Comparison of ENCODE assay signal across 13 mouse cellular contexts in the genomic region with DNA sequence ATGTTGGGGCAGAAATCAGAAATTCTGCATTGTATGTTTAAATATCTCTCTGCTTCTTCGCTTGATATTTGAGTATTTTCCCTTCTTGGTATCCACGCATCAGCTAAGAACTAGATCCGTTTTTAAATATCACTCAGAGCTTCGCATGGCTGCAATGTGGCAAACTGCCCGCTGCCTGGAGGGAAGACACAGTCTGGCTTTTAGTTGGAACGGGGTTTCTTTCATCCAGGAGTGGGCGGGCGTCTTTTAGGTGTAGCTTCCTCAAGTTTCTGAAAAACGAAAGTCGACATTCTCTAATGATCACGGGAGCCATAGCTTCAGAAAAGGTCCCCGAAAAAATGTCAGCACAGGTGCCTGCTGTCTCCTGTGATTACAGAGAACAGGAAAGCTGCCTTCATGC. TPM values are rescaled to one million over a fixed set of nuclear protein-coding genes. Genes with fewer than 3 reads are reported as not detected.
DNase-seq lines count a peak whose midpoint lies in the region; ATAC-seq and TF ChIP-seq lines count a peak whose summit lies in the region.
"Had no signal": no experiment of that assay in that cellular context is flagged by ENCODE, and none has a peak within 500 bp of the region (broad histone marks: within the 10 kb centered on the region; RNA-seq: fewer than 3 reads in every experiment).

No protein-coding gene starts in this region.

- intact Hi-C loops in heart, postnatal 10 days (cut with DNase I) = no loop called here

- H3K4me3 ChIP-seq in hindbrain, postnatal 0 days (ENCODE audit: low read length) = no peak overlapping the region
- no peak overlapping the region for H3K4me3 ChIP-seq in hindbrain, embryonic 13.5 days
- H3K4me3 ChIP-seq in embryonic facial prominence, embryonic 15.5 days (replicated peaks) = peak overlapping the region; percentile 23
- H3K4me3 ChIP-seq: limb, embryonic 15.5 days; megakaryocyte, embryonic 14.5 days had no signal

- no peak for TF ChIP-seq CTCF in hindbrain, postnatal 0 days (IDR thresholded peaks at IDR 0.05; ENCODE audit: low read depth)

- WGBS in hindbrain, postnatal 0 days = 60% methylated on average over 12 of the region's 12 CpGs
- 74% methylated on average over 12 of the region's 12 CpGs for WGBS in hindbrain, embryonic 13.5 days
- 33% methylated on average over 12 of the region's 12 CpGs for WGBS in embryonic facial prominence, embryonic 15.5 days

- DNase-seq in hindbrain, postnatal 0 days (ENCODE audit: low spot score) = peak; percentile 31
- DNase-seq in heart, postnatal 10 days = peak; percentile 37 to 45
- peak; percentile 50 for DNase-seq in right cerebral cortex, postnatal 14 days
- DNase-seq in thymus, adult 18-20 months = no peak
- DNase-seq in adrenal gland, postnatal 36 days = no peak
- no peak for DNase-seq in c-Kit-positive CD71-positive TER-119-positive erythroid progenitor cells, embryonic 14.5 days (ENCODE audit: low spot score)
- DNase-seq: forebrain, postnatal 0 days had no signal

- no peaks in the 10 kb centered on the region for H3K4me1 ChIP-seq in hindbrain, postnatal 0 days (ENCODE audit: insufficient read depth, low read length)
- H3K4me1 ChIP-seq in hindbrain, embryonic 13.5 days (replicated peaks) = no peaks in the 10 kb centered on the region
- H3K4me1 ChIP-seq in embryonic facial prominence, embryonic 15.5 days = no peaks in the 10 kb centered on the region
- H3K4me1 ChIP-seq: limb, embryonic 15.5 days; megakaryocyte, embryonic 14.5 days had no signal

- H3K36me3 ChIP-seq in hindbrain, postnatal 0 days (ENCODE audit: insufficient read depth, low read length) = no peaks in the 10 kb centered on the region
- no peaks in the 10 kb centered on the region for H3K36me3 ChIP-seq in hindbrain, embryonic 13.5 days
- no peaks in the 10 kb centered on the region for H3K36me3 ChIP-seq in embryonic facial prominence, embryonic 15.5 days
- H3K36me3 ChIP-seq: limb, embryonic 15.5 days had no signal

- ATAC-seq in hindbrain, postnatal 0 days = no peak
- no peak for ATAC-seq in hindbrain, embryonic 13.5 days (ENCODE audit: low FRiP score)
- no peak for ATAC-seq in embryonic facial prominence, embryonic 15.5 days (ENCODE audit: insufficient number of reproducible peaks, low FRiP score, low TSS enrichment, low read depth)
- ATAC-seq: forebrain, postnatal 0 days; intestine, embryonic 16.5 days had no signal

- H3K9ac ChIP-seq in hindbrain, postnatal 0 days (replicated peaks; ENCODE audit: low read length) = no peak overlapping the region
- H3K9ac ChIP-seq in hindbrain, embryonic 13.5 days = no peak overlapping the region
- no peak overlapping the region for H3K9ac ChIP-seq in embryonic facial prominence, embryonic 15.5 days
- H3K9ac ChIP-seq: forebrain, postnatal 0 days; limb, embryonic 15.5 days had no signal

- no peak overlapping the region for H3K27ac ChIP-seq in hindbrain, postnatal 0 days
- no peak overlapping the region for H3K27ac ChIP-seq in hindbrain, embryonic 13.5 days
- H3K27ac ChIP-seq in embryonic facial prominence, embryonic 15.5 days (replicated peaks) = no peak overlapping the region
- H3K27ac ChIP-seq: limb, embryonic 15.5 days had no signal

- H3K27me3 ChIP-seq in hindbrain, postnatal 0 days (ENCODE audit: insufficient read depth, low read length) = no peaks in the 10 kb centered on the region
- no peaks in the 10 kb centered on the region for H3K27me3 ChIP-seq in hindbrain, embryonic 13.5 days
- H3K27me3 ChIP-seq in embryonic facial prominence, embryonic 15.5 days = no peaks in the 10 kb centered on the region
- H3K27me3 ChIP-seq: limb, embryonic 15.5 days; megakaryocyte, embryonic 14.5 days had no signal

- H3K4me2 ChIP-seq in hindbrain, postnatal 0 days (ENCODE audit: low read depth, low read length) = peak overlapping the region; percentile 13; the same call in 1 of the 2 replicates
- H3K4me2 ChIP-seq in hindbrain, embryonic 13.5 days = no peak overlapping the region
- peak overlapping the region; percentile 36 for H3K4me2 ChIP-seq in embryonic facial prominence, embryonic 15.5 days (replicated peaks)
- H3K4me2 ChIP-seq: limb, embryonic 15.5 days had no signal

- no peaks in the 10 kb centered on the region for H3K9me3 ChIP-seq in hindbrain, postnatal 0 days (ENCODE audit: low read length)
- no peaks in the 10 kb centered on the region for H3K9me3 ChIP-seq in hindbrain, embryonic 13.5 days
- no peaks in the 10 kb centered on the region for H3K9me3 ChIP-seq in embryonic facial prominence, embryonic 15.5 days (replicated peaks)
- H3K9me3 ChIP-seq: limb, embryonic 15.5 days; megakaryocyte, embryonic 14.5 days had no signal

RNA-seq across cellular contexts. Expression of gene Xirp2, which starts 1.4 kb away (rescaled TPM):
- 0.04 TPM in 1 of 2 replicates, not detected in the other for total RNA-seq in hindbrain, postnatal 0 days (2014; rRNA removed)
- not detected in 2 replicates for polyA plus RNA-seq in hindbrain, postnatal 0 days (2015; fragmentation: Nextera tagmentation; extraction: Ambion mirVana)
- polyA plus RNA-seq in hindbrain, embryonic 13.5 days (2015; fragmentation: Nextera tagmentation; extraction: Ambion mirVana) = not detected in 2 replicates
- 0.01 and 0.09 TPM in 2 replicates for polyA plus RNA-seq in embryonic facial prominence, embryonic 15.5 days (2015; fragmentation: Nextera tagmentation; extraction: Ambion mirVana)
- 100 to 1,000 TPM in 1 of 2 experiments, 10 to 100 TPM in 1; 92.2 to 142 TPM for total RNA-seq in heart, postnatal 10 days (2021)
- total RNA-seq in adrenal gland, postnatal 36 days (2021) = under 1 TPM in 1 of 2 experiments, not detected in 1; 0.10 TPM
- total RNA-seq: forebrain, postnatal 0 days had no signal
- polyA plus RNA-seq: forebrain, postnatal 0 days; intestine, embryonic 16.5 days had no signal

RNA-seq across cellular contexts. Expression of gene Gm26727, which starts 14.2 kb away (rescaled TPM):
- total RNA-seq in hindbrain, postnatal 0 days (2014; rRNA removed) = not detected in 2 replicates
- polyA plus RNA-seq in hindbrain, postnatal 0 days (2015; fragmentation: Nextera tagmentation; extraction: Ambion mirVana) = not detected in 2 replicates
- polyA plus RNA-seq in hindbrain, embryonic 13.5 days (2015; fragmentation: Nextera tagmentation; extraction: Ambion mirVana) = not detected in 2 replicates
- not detected in 2 replicates for polyA plus RNA-seq in embryonic facial prominence, embryonic 15.5 days (2015; fragmentation: Nextera tagmentation; extraction: Ambion mirVana)
- total RNA-seq in heart, postnatal 10 days (2021) = not detected
- not detected for total RNA-seq in adrenal gland, postnatal 36 days (2021)
- total RNA-seq: ES-E14; forebrain, postnatal 0 days had no signal
- polyA plus RNA-seq: forebrain, postnatal 0 days; intestine, embryonic 16.5 days; limb, embryonic 15.5 days had no signal

RNA-seq across cellular contexts. Expression of gene Gm21830, which starts 33.7 kb away (rescaled TPM):
- total RNA-seq in hindbrain, postnatal 0 days (2014; rRNA removed) = not detected in 2 replicates
- not detected in 2 replicates for polyA plus RNA-seq in hindbrain, postnatal 0 days (2015; fragmentation: Nextera tagmentation; extraction: Ambion mirVana)
- polyA plus RNA-seq in hindbrain, embryonic 13.5 days (2015; fragmentation: Nextera tagmentation; extraction: Ambion mirVana) = not detected in 2 replicates
- not detected in 2 replicates for polyA plus RNA-seq in embryonic facial prominence, embryonic 15.5 days (2015; fragmentation: Nextera tagmentation; extraction: Ambion mirVana)
- total RNA-seq in heart, postnatal 10 days (2021) = not detected
- total RNA-seq in adrenal gland, postnatal 36 days (2021) = not detected
- total RNA-seq: ES-E14; forebrain, postnatal 0 days had no signal
- polyA plus RNA-seq: forebrain, postnatal 0 days; intestine, embryonic 16.5 days; limb, embryonic 15.5 days had no signal

Comparison
In these comparisons a context has a peak if more than half of its experiments do, and no peak if none do; other contexts are left out.
1. DNase-seq: peak in hindbrain, postnatal 0 days (single experiment), heart, postnatal 10 days (2 of 2) and right cerebral cortex, postnatal 14 days (single experiment); none in thymus, adult 18-20 months (0 of 2), adrenal gland, postnatal 36 days (0 of 2) and c-Kit-positive CD71-positive TER-119-positive erythroid progenitor cells, embryonic 14.5 days (single experiment).
2. RNA of gene Xirp2, which starts 1.4 kb away (total RNA-seq): 92.2 to 142 TPM in heart, postnatal 10 days; 0.10 TPM in adrenal gland, postnatal 36 days and 0.04 TPM in hindbrain, postnatal 0 days; every median in the first group is over 10 times any median in the second.